Comparison of ENCODE assay signal across 9 mouse cellular contexts in the genomic region with DNA sequence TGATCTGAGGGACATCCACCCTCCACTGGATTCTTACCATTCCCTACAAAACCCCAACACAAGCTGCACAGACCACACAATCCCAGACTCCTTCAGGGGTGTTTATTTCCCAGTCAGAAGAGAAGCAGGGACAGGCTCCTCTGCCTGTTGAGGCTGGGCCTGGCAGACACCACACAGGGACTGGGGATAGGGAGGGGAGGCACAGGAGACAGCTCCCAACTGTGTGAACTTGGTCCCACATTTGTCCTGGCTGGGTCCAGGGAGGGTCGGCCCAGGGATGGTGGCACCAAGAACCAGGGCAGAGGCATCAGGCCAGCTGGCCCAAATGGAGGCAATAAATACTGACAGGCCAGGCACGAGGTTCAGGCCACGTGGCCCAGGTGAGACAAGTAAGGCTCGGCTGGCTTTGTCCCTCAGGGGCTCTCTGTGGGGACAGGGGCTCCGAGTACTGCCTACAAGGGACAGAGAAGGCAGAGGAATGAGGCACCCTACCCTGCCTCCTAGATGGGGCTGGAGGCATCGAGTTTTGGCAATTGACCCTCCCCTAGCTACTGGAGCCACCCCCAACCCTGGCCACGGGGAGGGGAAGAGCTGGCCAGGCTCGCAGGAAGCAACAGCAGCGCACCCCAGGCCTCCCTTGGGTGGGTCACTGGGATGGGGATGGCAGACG. TPM values are rescaled to one million over a fixed set of nuclear protein-coding genes. Genes with fewer than 3 reads are reported as not detected.
DNase-seq lines count a peak whose midpoint lies in the region; ATAC-seq and TF ChIP-seq lines count a peak whose summit lies in the region.
"Had no signal": no experiment of that assay in that cellular context is flagged by ENCODE, and none has a peak within 500 bp of the region (broad histone marks: within the 10 kb centered on the region; RNA-seq: fewer than 3 reads in every experiment).

No protein-coding gene starts in this region.

- H3K36me3 ChIP-seq in E14TG2a.4 (ENCODE audit: insufficient read depth, low read length): peaks cover 48% of the 10 kb centered on the region
- H3K36me3 ChIP-seq in hindbrain, embryonic 13.5 days: peaks cover 31% of the 10 kb centered on the region
- H3K36me3 ChIP-seq in limb, embryonic 14.5 days (ENCODE audit: control insufficient read depth, insufficient read depth, low read length): peaks cover 33% of the 10 kb centered on the region

- WGBS in hindbrain, embryonic 13.5 days: 89% methylated on average over 10 of the region's 10 CpGs
- WGBS in limb, embryonic 14.5 days: 83% methylated on average over 10 of the region's 10 CpGs

- no peak for TF ChIP-seq POLR2A in limb, embryonic 14.5 days (IDR thresholded peaks at IDR 0.05; ENCODE audit: borderline replicate concordance, extremely low read depth, insufficient read depth, insufficient read length)

- H3K27ac ChIP-seq in hindbrain, embryonic 13.5 days: 0 out of 2 replicates have a peak overlapping the region, but pooled peaks have one; percentile 35
- no peak overlapping the region for H3K27ac ChIP-seq in limb, embryonic 14.5 days (replicated peaks; ENCODE audit: low read depth, low read length)

- no peak for TF ChIP-seq CTCF in E14TG2a.4 (conservative IDR thresholded peaks at IDR 0.05; ENCODE audit: low read length)

- ATAC-seq in hindbrain, embryonic 13.5 days (ENCODE audit: low FRiP score): no peak
- ATAC-seq in limb, embryonic 14.5 days (ENCODE audit: low FRiP score, low read depth): no peak

- peak; percentile 19 for DNase-seq in gastrocnemius, postnatal 25 days
- DNase-seq in gastrocnemius, postnatal 4 days (ENCODE audit: low spot score in 2 of 2): no peak
- no peak for DNase-seq in limb, embryonic 14.5 days (ENCODE audit: low spot score)
- DNase-seq in urinary bladder, postnatal 14 days (ENCODE audit: low spot score): no peak
- DNase-seq in spleen, postnatal 4 days (ENCODE audit: low spot score in 2 of 2): no peak
- DNase-seq: layer of hippocampus, adult 9-11 months had no signal

- 0 out of 2 replicates have a peak overlapping the region, but pooled peaks have one; percentile 97 for H3K9ac ChIP-seq in hindbrain, embryonic 13.5 days
- H3K9ac ChIP-seq in limb, embryonic 14.5 days (ENCODE audit: low read depth, low read length, severe bottlenecking): 0 out of 2 replicates have a peak overlapping the region, but pooled peaks have one; percentile 4

- no peak overlapping the region for H3K4me2 ChIP-seq in hindbrain, embryonic 13.5 days
- H3K4me2 ChIP-seq in limb, embryonic 14.5 days (replicated peaks; ENCODE audit: low read depth, low read length, severe bottlenecking): no peak overlapping the region

- H3K4me1 ChIP-seq in E14TG2a.4 (replicated peaks; ENCODE audit: low read depth, low read length): peaks cover 69% of the 10 kb centered on the region
- H3K4me1 ChIP-seq in hindbrain, embryonic 13.5 days (replicated peaks): peaks cover 44% of the 10 kb centered on the region
- peaks cover 25% of the 10 kb centered on the region for H3K4me1 ChIP-seq in limb, embryonic 14.5 days (ENCODE audit: control insufficient read depth, insufficient read depth, low read length)

- H3K4me3 ChIP-seq in E14TG2a.4 (replicated peaks; ENCODE audit: low read length): peak overlapping the region; percentile 26; the same call in 1 of the 2 replicates
- H3K4me3 ChIP-seq in hindbrain, embryonic 13.5 days: no peak overlapping the region
- H3K4me3 ChIP-seq in limb, embryonic 14.5 days (replicated peaks; ENCODE audit: low read length): no peak overlapping the region

- H3K9me3 ChIP-seq in E14TG2a.4 (ENCODE audit: low read length): no peaks in the 10 kb centered on the region
- H3K9me3 ChIP-seq in hindbrain, embryonic 13.5 days: no peaks in the 10 kb centered on the region
- H3K9me3 ChIP-seq in limb, embryonic 14.5 days (ENCODE audit: control insufficient read depth, low read length): no peaks in the 10 kb centered on the region

- H3K27me3 ChIP-seq in E14TG2a.4 (ENCODE audit: insufficient read depth, low read length): no peaks in the 10 kb centered on the region
- no peaks in the 10 kb centered on the region for H3K27me3 ChIP-seq in hindbrain, embryonic 13.5 days
- no peaks in the 10 kb centered on the region for H3K27me3 ChIP-seq in limb, embryonic 14.5 days (ENCODE audit: control insufficient read depth, insufficient read depth, low read length)

RNA-seq across cellular contexts. Expression of a gene that starts 3.3 kb away (rescaled TPM):
- total RNA-seq in gastrocnemius, postnatal 25 days (2021): 10 to 100 TPM; 80.1 to 95.2 TPM
- total RNA-seq in gastrocnemius, postnatal 4 days (2021): 100 to 1,000 TPM; 278 to 300 TPM
- 471 and 481 TPM in 2 replicates for polyA plus RNA-seq in hindbrain, embryonic 13.5 days (2015; fragmentation: Nextera tagmentation; extraction: Ambion mirVana)
- polyA plus RNA-seq in limb, embryonic 14.5 days (2012; rRNA removed): 610 and 750 TPM in 2 replicates
- 566 and 572 TPM in 2 replicates for polyA plus RNA-seq in limb, embryonic 14.5 days (2014; fragmentation: Nextera tagmentation; extraction: Ambion mirVana)

RNA-seq across cellular contexts. Expression of a gene that starts 5.1 kb away (rescaled TPM):
- total RNA-seq in gastrocnemius, postnatal 25 days (2021): 100 to 1,000 TPM; 192 to 198 TPM
- 100 to 1,000 TPM; 527 to 538 TPM for total RNA-seq in gastrocnemius, postnatal 4 days (2021)
- polyA plus RNA-seq in hindbrain, embryonic 13.5 days (2015; fragmentation: Nextera tagmentation; extraction: Ambion mirVana): 289 and 294 TPM in 2 replicates
- 569 and 645 TPM in 2 replicates for polyA plus RNA-seq in limb, embryonic 14.5 days (2012; rRNA removed)
- 968 and 988 TPM in 2 replicates for polyA plus RNA-seq in limb, embryonic 14.5 days (2014; fragmentation: Nextera tagmentation; extraction: Ambion mirVana)

RNA-seq across cellular contexts. Expression of a gene that starts 20.0 kb away (rescaled TPM):
- 10 to 100 TPM; 39.1 to 40.5 TPM for total RNA-seq in gastrocnemius, postnatal 25 days (2021)
- total RNA-seq in gastrocnemius, postnatal 4 days (2021): 100 to 1,000 TPM; 112 to 113 TPM
- polyA plus RNA-seq in hindbrain, embryonic 13.5 days (2015; fragmentation: Nextera tagmentation; extraction: Ambion mirVana): 267 and 290 TPM in 2 replicates
- polyA plus RNA-seq in limb, embryonic 14.5 days (2012; rRNA removed): 96.8 and 143 TPM in 2 replicates
- 478 TPM in 2 replicates for polyA plus RNA-seq in limb, embryonic 14.5 days (2014; fragmentation: Nextera tagmentation; extraction: Ambion mirVana)

RNA-seq across cellular contexts. Expression of a gene that starts 20.1 kb away (rescaled TPM):
- total RNA-seq in gastrocnemius, postnatal 25 days (2021): 10 to 100 TPM; 50.7 to 51.6 TPM
- total RNA-seq in gastrocnemius, postnatal 4 days (2021): 10 to 100 TPM; 72.5 to 86.2 TPM
- polyA plus RNA-seq in hindbrain, embryonic 13.5 days (2015; fragmentation: Nextera tagmentation; extraction: Ambion mirVana): 179 and 192 TPM in 2 replicates
- polyA plus RNA-seq in limb, embryonic 14.5 days (2012; rRNA removed): 190 and 205 TPM in 2 replicates
- 248 and 254 TPM in 2 replicates for polyA plus RNA-seq in limb, embryonic 14.5 days (2014; fragmentation: Nextera tagmentation; extraction: Ambion mirVana)

RNA-seq across cellular contexts. Expression of a gene that starts 27.2 kb away (rescaled TPM):
- total RNA-seq in gastrocnemius, postnatal 25 days (2021): 100 to 1,000 TPM in 1 of 2 experiments, 10 to 100 TPM in 1; 92.3 to 377 TPM
- total RNA-seq in gastrocnemius, postnatal 4 days (2021): 10 to 100 TPM; 80.7 to 99.3 TPM
- not detected in 2 replicates for polyA plus RNA-seq in hindbrain, embryonic 13.5 days (2015; fragmentation: Nextera tagmentation; extraction: Ambion mirVana)
- polyA plus RNA-seq in limb, embryonic 14.5 days (2012; rRNA removed): 2.7 and 3.7 TPM in 2 replicates
- polyA plus RNA-seq in limb, embryonic 14.5 days (2014; fragmentation: Nextera tagmentation; extraction: Ambion mirVana): 3.3 and 3.5 TPM in 2 replicates
- total RNA-seq: ES-E14 had no signal
